Mouse (Mus musculus): ENCODE data around the gene Dnajc21. TPM values are rescaled to one million over a fixed set of nuclear protein-coding genes. Genes with fewer than 3 reads are reported as not detected.

The Dnajc21 gene
- polyA plus RNA-seq, 1 experiment, result 11.1 TPM

GRCm38 (mm10) chr15:10463555-10463954 lies 6.8 kb downstream of the Dnajc21 start:
- TF ChIP-seq MYOD1 (IDR thresholded peaks at IDR 0.05; ENCODE audit: control insufficient read depth, insufficient read length, low read depth) (peak; percentile 84), FOSL1 (IDR thresholded peaks at IDR 0.05; ENCODE audit: insufficient read depth, low read length, poor library complexity, severe bottlenecking) (no peak), CEBPB (IDR thresholded peaks at IDR 0.05; ENCODE audit: low read depth) (no peak)

GRCm38 (mm10) chr15:10460986-10461385 lies 9.3 kb downstream of the Dnajc21 start:
- Histone ChIP-seq H3K36me3 (ENCODE audit: control insufficient read depth, insufficient read depth) (peaks cover 60% of the 10 kb centered on the region), H3K79me2 (ENCODE audit: control insufficient read depth, insufficient read depth) (peaks cover 22% of the 10 kb centered on the region), H3ac (ENCODE audit: control insufficient read depth, insufficient read length, low read depth) (no peak overlapping the region), H3K27me3 (ENCODE audit: control insufficient read depth, insufficient read depth, insufficient read length) (no peaks in the 10 kb centered on the region), H3K4me3 (ENCODE audit: insufficient read depth, poor library complexity, severe bottlenecking) (no peak overlapping the region), H3K79me3 (ENCODE audit: low read depth) (peaks cover 16% of the 10 kb centered on the region)
- no peak for TF ChIP-seq CEBPB (IDR thresholded peaks at IDR 0.05; ENCODE audit: low read depth)
- TF ChIP-seq USF1 (IDR thresholded peaks at IDR 0.05; ENCODE audit: low read depth), result no peak
- no peak for TF ChIP-seq MAX (IDR thresholded peaks at IDR 0.05)
- TF ChIP-seq MYOG (IDR thresholded peaks at IDR 0.05; ENCODE audit: control insufficient read depth, extremely low read depth, insufficient read length), result no peak
- no peak for TF ChIP-seq FOSL1 (IDR thresholded peaks at IDR 0.05; ENCODE audit: insufficient read depth, low read length, poor library complexity, severe bottlenecking)
- TF ChIP-seq CTCF (IDR thresholded peaks at IDR 0.05; ENCODE audit: control insufficient read depth, insufficient read depth, insufficient read length), result no peak

More at GRCm38 (mm10) chr15:10463555-10463954, 6.8 kb downstream of the Dnajc21 start:
- H3ac ChIP-seq (ENCODE audit: control insufficient read depth, insufficient read length, low read depth), result no peak overlapping the region
- H3K79me3 ChIP-seq (ENCODE audit: low read depth), result peaks cover 36% of the 10 kb centered on the region
- no peak overlapping the region for H3K4me3 ChIP-seq (ENCODE audit: insufficient read depth, poor library complexity, severe bottlenecking)
- no peaks in the 10 kb centered on the region for H3K27me3 ChIP-seq (ENCODE audit: control insufficient read depth, insufficient read depth, insufficient read length)
- H3K79me2 ChIP-seq (ENCODE audit: control insufficient read depth, insufficient read depth), result peaks cover 48% of the 10 kb centered on the region
- H3K36me3 ChIP-seq (ENCODE audit: control insufficient read depth, insufficient read depth), result peaks cover 38% of the 10 kb centered on the region

DNA sequence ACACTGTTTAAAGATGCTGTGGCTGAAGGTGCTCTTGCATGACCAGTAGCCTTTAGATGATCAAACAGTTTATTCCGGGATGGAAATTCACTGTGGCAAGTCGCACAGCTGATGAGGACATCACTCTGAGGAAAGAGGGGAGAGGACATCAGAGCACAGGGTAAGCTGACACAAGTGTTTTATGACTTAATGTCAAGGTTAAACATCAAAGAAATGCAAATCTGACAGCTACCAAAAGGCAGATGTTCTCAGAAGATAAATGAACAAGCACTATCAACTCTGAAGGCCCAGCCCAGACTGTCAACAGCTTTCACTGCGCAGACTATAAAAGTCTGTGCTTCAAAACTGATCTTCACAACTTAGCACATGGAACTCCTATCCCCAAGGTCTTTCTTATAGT lies 23.2 kb downstream of the Dnajc21 start:
- TF ChIP-seq MAX (IDR thresholded peaks at IDR 0.05) (no peak), USF1 (IDR thresholded peaks at IDR 0.05; ENCODE audit: low read depth) (no peak), CEBPB (IDR thresholded peaks at IDR 0.05; ENCODE audit: low read depth) (no peak), CTCF (IDR thresholded peaks at IDR 0.05; ENCODE audit: control insufficient read depth, insufficient read depth, insufficient read length) (no peak), MYOG (IDR thresholded peaks at IDR 0.05; ENCODE audit: control insufficient read depth, extremely low read depth, insufficient read length) (no peak), FOSL1 (IDR thresholded peaks at IDR 0.05; ENCODE audit: insufficient read depth, low read length, poor library complexity, severe bottlenecking) (no peak), MYOD1 (IDR thresholded peaks at IDR 0.05; ENCODE audit: control insufficient read depth, insufficient read length, low read depth) (no peak)
- Histone ChIP-seq H3ac (ENCODE audit: control insufficient read depth, insufficient read length, low read depth) (no peak overlapping the region), H3K27me3 (ENCODE audit: control insufficient read depth, insufficient read depth, insufficient read length) (no peaks in the 10 kb centered on the region), H3K79me3 (ENCODE audit: low read depth) (no peaks in the 10 kb centered on the region), H3K4me3 (ENCODE audit: insufficient read depth, poor library complexity, severe bottlenecking) (no peak overlapping the region), H3K79me2 (ENCODE audit: control insufficient read depth, insufficient read depth) (no peaks in the 10 kb centered on the region), H3K36me3 (ENCODE audit: control insufficient read depth, insufficient read depth) (peaks cover 60% of the 10 kb centered on the region)

- Histone ChIP-seq H3ac (ENCODE audit: control insufficient read depth, insufficient read length, low read depth) (no peak overlapping the region), H3K79me2 (ENCODE audit: control insufficient read depth, insufficient read depth) (no peaks in the 10 kb centered on the region), H3K27me3 (ENCODE audit: control insufficient read depth, insufficient read depth, insufficient read length) (no peaks in the 10 kb centered on the region), H3K79me3 (ENCODE audit: low read depth) (no peaks in the 10 kb centered on the region), H3K4me3 (ENCODE audit: insufficient read depth, poor library complexity, severe bottlenecking) (no peak overlapping the region), H3K36me3 (ENCODE audit: control insufficient read depth, insufficient read depth) (peaks cover 21% of the 10 kb centered on the region)
- TF ChIP-seq MYOD1 (IDR thresholded peaks at IDR 0.05; ENCODE audit: control insufficient read depth, insufficient read length, low read depth) (no peak), MAX (IDR thresholded peaks at IDR 0.05) (no peak), CTCF (IDR thresholded peaks at IDR 0.05; ENCODE audit: control insufficient read depth, insufficient read depth, insufficient read length) (no peak), MYOG (IDR thresholded peaks at IDR 0.05; ENCODE audit: control insufficient read depth, extremely low read depth, insufficient read length) (no peak), FOSL1 (IDR thresholded peaks at IDR 0.05; ENCODE audit: insufficient read depth, low read length, poor library complexity, severe bottlenecking) (no peak), CEBPB (IDR thresholded peaks at IDR 0.05; ENCODE audit: low read depth) (no peak), USF1 (IDR thresholded peaks at IDR 0.05; ENCODE audit: low read depth) (no peak)
These were observed 28.0 kb downstream of the Dnajc21 start for GRCm38 (mm10) chr15:10442275-10442674.

DNA sequence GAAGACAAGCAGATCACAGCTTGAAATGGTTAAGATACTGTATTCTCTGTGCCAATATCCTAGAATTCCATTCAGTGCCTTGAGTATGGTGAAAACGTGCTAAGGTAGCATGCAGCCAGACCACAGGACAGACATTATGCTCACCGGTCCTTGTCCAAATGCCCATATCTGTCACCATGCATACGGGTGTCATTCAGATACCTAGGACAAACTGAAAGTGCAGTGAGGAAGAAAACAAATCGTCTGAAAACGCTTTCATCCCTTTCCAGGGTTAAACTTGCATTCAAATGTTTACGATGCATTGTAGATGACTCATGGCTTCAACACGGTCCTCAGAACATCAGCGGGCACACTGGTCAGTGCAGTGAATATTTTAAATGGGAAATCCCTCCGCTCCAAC lies 28.8 kb downstream of the Dnajc21 start:
- peaks cover 13% of the 10 kb centered on the region for H3K36me3 ChIP-seq (ENCODE audit: control insufficient read depth, insufficient read depth)
- no peaks in the 10 kb centered on the region for H3K79me3 ChIP-seq (ENCODE audit: low read depth)
- H3K79me2 ChIP-seq (ENCODE audit: control insufficient read depth, insufficient read depth), result no peaks in the 10 kb centered on the region
- TF ChIP-seq CEBPB (IDR thresholded peaks at IDR 0.05; ENCODE audit: low read depth) (no peak), FOSL1 (IDR thresholded peaks at IDR 0.05; ENCODE audit: insufficient read depth, low read length, poor library complexity, severe bottlenecking) (no peak), MYOD1 (IDR thresholded peaks at IDR 0.05; ENCODE audit: control insufficient read depth, insufficient read length, low read depth) (no peak), MYOG (IDR thresholded peaks at IDR 0.05; ENCODE audit: control insufficient read depth, extremely low read depth, insufficient read length) (no peak), CTCF (IDR thresholded peaks at IDR 0.05; ENCODE audit: control insufficient read depth, insufficient read depth, insufficient read length) (no peak), USF1 (IDR thresholded peaks at IDR 0.05; ENCODE audit: low read depth) (no peak), MAX (IDR thresholded peaks at IDR 0.05) (no peak)
- no peak overlapping the region for H3ac ChIP-seq (ENCODE audit: control insufficient read depth, insufficient read length, low read depth)
- H3K27me3 ChIP-seq (ENCODE audit: control insufficient read depth, insufficient read depth, insufficient read length), result no peaks in the 10 kb centered on the region
- no peak overlapping the region for H3K4me3 ChIP-seq (ENCODE audit: insufficient read depth, poor library complexity, severe bottlenecking)

GRCm38 (mm10) chr15:10439963-10440362 lies 30.4 kb downstream of the Dnajc21 start:
- no peaks in the 10 kb centered on the region for H3K27me3 ChIP-seq (ENCODE audit: control insufficient read depth, insufficient read depth, insufficient read length)
- peaks cover 8% of the 10 kb centered on the region for H3K36me3 ChIP-seq (ENCODE audit: control insufficient read depth, insufficient read depth)
- H3K4me3 ChIP-seq (ENCODE audit: insufficient read depth, poor library complexity, severe bottlenecking), result no peak overlapping the region
- TF ChIP-seq MYOD1 (IDR thresholded peaks at IDR 0.05; ENCODE audit: control insufficient read depth, insufficient read length, low read depth) (no peak), CEBPB (IDR thresholded peaks at IDR 0.05; ENCODE audit: low read depth) (no peak), MAX (IDR thresholded peaks at IDR 0.05) (no peak), CTCF (IDR thresholded peaks at IDR 0.05; ENCODE audit: control insufficient read depth, insufficient read depth, insufficient read length) (no peak), FOSL1 (IDR thresholded peaks at IDR 0.05; ENCODE audit: insufficient read depth, low read length, poor library complexity, severe bottlenecking) (no peak), USF1 (IDR thresholded peaks at IDR 0.05; ENCODE audit: low read depth) (no peak), MYOG (IDR thresholded peaks at IDR 0.05; ENCODE audit: control insufficient read depth, extremely low read depth, insufficient read length) (no peak)
- H3K79me2 ChIP-seq (ENCODE audit: control insufficient read depth, insufficient read depth), result no peaks in the 10 kb centered on the region
- no peaks in the 10 kb centered on the region for H3K79me3 ChIP-seq (ENCODE audit: low read depth)
- H3ac ChIP-seq (ENCODE audit: control insufficient read depth, insufficient read length, low read depth), result no peak overlapping the region
